Mouse (Mus musculus) frontal cortex, postnatal 25 days (tissue): ENCODE data around the gene Arhgef17.

Source experiments
- DNase-seq, 2 experiments: peaks; one replicate each; pipeline ENCODE4 v3.0.0; 2022; ENCODE audit warnings: low spot score in 2 of 2

The Arhgef17 gene

GRCm38 (mm10) chr7:100941169-100941568, 9.3 kb upstream of the Arhgef17 start:
- DNase-seq = no peak

- DNase-seq = no peak
Observed at GRCm38 (mm10) chr7:100938106-100938505, 6.2 kb upstream of the Arhgef17 start.

- no peak for DNase-seq
Observed at GRCm38 (mm10) chr7:100937481-100937880, 5.6 kb upstream of the Arhgef17 start.

GRCm38 (mm10) chr7:100933520-100933919, 1.6 kb upstream of the Arhgef17 start:
- no peak for DNase-seq

- peak; percentile 65 to 69 for DNase-seq
Observed at GRCm38 (mm10) chr7:100932481-100933007, 637 bp upstream of the Arhgef17 start.

GRCm38 (mm10) chr7:100931316-100931925, 486 bp downstream of the Arhgef17 start:
- DNase-seq = no peak

GRCm38 (mm10) chr7:100930619-100931315, 1.1 kb downstream of the Arhgef17 start:
- no peak for DNase-seq

- no peak for DNase-seq
Observed at GRCm38 (mm10) chr7:100929639-100930303, 2.1 kb downstream of the Arhgef17 start.

- DNase-seq = no peak
Observed at GRCm38 (mm10) chr7:100928456-100928855, 3.5 kb downstream of the Arhgef17 start.

GRCm38 (mm10) chr7:100927287-100928000, 4.5 kb downstream of the Arhgef17 start:
- DNase-seq = no peak

GRCm38 (mm10) chr7:100926311-100926923, 5.5 kb downstream of the Arhgef17 start:
- DNase-seq = no peak

- DNase-seq = no peak
Observed at GRCm38 (mm10) chr7:100924674-100925445, 7.0 kb downstream of the Arhgef17 start.

- no peak for DNase-seq
Observed at GRCm38 (mm10) chr7:100924200-100924599, 7.7 kb downstream of the Arhgef17 start.

GRCm38 (mm10) chr7:100922907-100923306, 9.0 kb downstream of the Arhgef17 start:
- DNase-seq = no peak

- DNase-seq = no peak
Observed at GRCm38 (mm10) chr7:100921289-100921688, 10.6 kb downstream of the Arhgef17 start.

- no peak for DNase-seq
Observed at GRCm38 (mm10) chr7:100919809-100920107, 12.1 kb downstream of the Arhgef17 start.

GRCm38 (mm10) chr7:100919006-100919808, 12.7 kb downstream of the Arhgef17 start:
- DNase-seq = no peak

GRCm38 (mm10) chr7:100918176-100918575, 13.7 kb downstream of the Arhgef17 start:
- no peak for DNase-seq

- no peak for DNase-seq
Observed at GRCm38 (mm10) chr7:100917751-100918150, 14.2 kb downstream of the Arhgef17 start.

- DNase-seq = no peak
Observed at GRCm38 (mm10) chr7:100916526-100916925, 15.4 kb downstream of the Arhgef17 start.
